Mouse (Mus musculus) embryonic fibroblast, embryonic 13.5 days (primary cell): ENCODE data around the gene 2610528J11Rik. TPM values are rescaled to one million over a fixed set of nuclear protein-coding genes. Genes with fewer than 3 reads are reported as not detected.
"Not testable (repeated sequence)": the region's sequence is repeated elsewhere in the genome, so short reads cannot be mapped to it uniquely, and the experiment has no call there.

Experiments
- H3K27ac ChIP-seq: 2 replicates; pipeline ENCODE4 v1.5.1; 2012; ENCODE audit warnings: low read length, control low read depth, inconsistent platforms; ENCODE audit not compliant: insufficient read depth
- H3K4me1 ChIP-seq: 2 replicates; pipeline ENCODE4 v1.6.1; 2011; ENCODE audit warnings: low read length; ENCODE audit not compliant: control insufficient read depth, insufficient read depth
- H3K4me3 ChIP-seq: 2 replicates; pipeline ENCODE4 v1.5.1; 2011; ENCODE audit warnings: mild to moderate bottlenecking, control low read depth, low read length; ENCODE audit not compliant: insufficient read depth
- CTCF ChIP-seq: IDR thresholded peaks from 2 replicates; pipeline ENCODE4 v1.5.1; 2011; ENCODE audit warnings: mild to moderate bottlenecking, control low read depth, low read length, moderate library complexity, borderline replicate concordance; ENCODE audit not compliant: insufficient read depth
- POLR2A ChIP-seq: IDR thresholded peaks from 2 replicates; pipeline ENCODE4 v1.6.1; 2011; ENCODE audit warnings: low read depth, mild to moderate bottlenecking, control low read depth, low read length, moderate library complexity
- polyA plus RNA-seq: library from polyadenylated mRNA; stranded (reverse); fragments of >200 nt; gene quantifications from 2 replicates; pipeline ENCODE4 v1.2.4, GENCODE M21; 2011; ENCODE audit warnings: low read depth; ENCODE audit not compliant: missing spikeins, insufficient read length

The 2610528J11Rik gene
- polyA plus RNA-seq, 1 experiment = not detected

DNA sequence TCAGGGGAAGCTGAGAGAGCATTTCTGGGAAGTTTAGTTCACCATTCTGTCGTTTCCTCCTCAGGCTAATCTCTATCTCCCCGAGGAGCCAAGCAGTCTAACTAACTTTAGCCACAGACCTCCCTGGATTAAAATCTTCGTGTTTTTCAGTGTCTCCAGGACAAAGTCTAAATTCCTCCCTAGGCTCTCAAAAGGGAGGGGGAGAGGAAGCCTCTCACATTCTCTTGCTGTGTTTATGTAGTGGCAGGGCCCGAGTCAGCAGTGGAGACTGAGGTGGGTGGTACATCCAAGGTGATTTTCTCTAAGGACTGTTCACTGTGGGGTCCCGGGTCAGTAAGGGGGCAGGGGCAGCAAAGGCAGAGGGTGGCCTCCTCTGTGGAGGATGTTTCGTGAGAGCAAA lies 11.0 kb downstream of the 2610528J11Rik start:
- Histone ChIP-seq H3K4me3 (no peak overlapping the region), H3K27ac (no peak overlapping the region), H3K4me1 (no peaks in the 10 kb centered on the region)
- TF ChIP-seq POLR2A = no peak
- TF ChIP-seq CTCF = no peak

DNA sequence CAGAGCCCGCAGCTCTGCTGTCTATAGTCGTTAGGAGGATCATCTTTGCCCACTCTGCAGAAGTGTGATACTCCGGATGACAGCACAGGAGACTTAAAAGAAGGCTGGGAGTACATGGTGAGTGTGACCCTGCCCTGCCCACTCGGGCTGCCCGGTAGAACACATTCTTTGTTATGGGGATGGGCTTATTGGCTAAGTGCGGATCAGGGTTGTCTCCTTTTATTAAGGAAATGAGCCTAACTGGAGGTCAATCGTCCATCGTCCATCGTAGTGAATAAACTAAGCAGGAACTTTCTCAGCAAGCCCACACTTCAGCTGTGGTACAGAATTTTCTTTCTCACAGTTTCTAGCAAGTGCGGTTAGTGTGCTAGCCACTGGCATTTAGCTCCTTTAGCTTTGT lies 13.1 kb downstream of the 2610528J11Rik start:
- peaks cover 2% of the 10 kb centered on the region; the same call in 1 of the 2 replicates for H3K4me1 ChIP-seq
- peak overlapping the region; percentile 8; the same call in 1 of the 2 replicates for H3K27ac ChIP-seq
- H3K4me3 ChIP-seq = no peak overlapping the region
- TF ChIP-seq CTCF (no peak), POLR2A (no peak)

DNA sequence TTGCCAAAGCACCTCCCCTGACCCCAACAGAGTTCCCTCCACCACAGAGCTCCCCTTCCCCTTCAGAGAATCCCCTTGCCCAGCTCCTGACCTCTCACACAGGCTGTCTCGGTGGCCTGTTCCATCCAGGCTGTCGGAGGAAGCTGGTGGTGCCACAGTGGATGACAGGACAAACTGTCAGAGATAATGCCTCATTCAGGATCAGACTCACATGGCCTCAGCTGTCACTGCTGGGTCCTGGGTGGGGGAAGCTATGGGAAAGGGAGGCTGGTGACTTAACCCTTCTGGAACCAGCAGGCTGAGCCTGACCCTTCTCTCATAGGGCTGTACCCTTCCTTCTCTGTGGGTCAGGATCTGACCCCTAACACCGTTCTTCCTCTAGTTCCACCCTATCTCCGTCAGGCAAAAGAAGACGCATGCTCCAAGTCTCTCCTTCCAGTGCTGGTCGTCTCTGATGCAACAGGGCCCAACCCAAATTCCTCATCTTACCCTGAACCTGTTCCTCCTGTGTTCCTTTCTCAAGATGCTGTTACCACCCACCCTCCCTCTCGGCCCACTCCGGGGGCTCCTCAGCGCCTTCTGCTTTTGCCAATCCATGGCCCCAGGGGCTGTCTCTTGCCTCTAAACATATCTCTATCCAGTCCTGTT lies 15.8 kb downstream of the 2610528J11Rik start:
- TF ChIP-seq CTCF = no peak
- no peak for TF ChIP-seq POLR2A
- H3K4me3 ChIP-seq = no peak overlapping the region
- H3K4me1 ChIP-seq = peaks cover 2% of the 10 kb centered on the region; the same call in 1 of the 2 replicates
- no peak overlapping the region for H3K27ac ChIP-seq

DNA sequence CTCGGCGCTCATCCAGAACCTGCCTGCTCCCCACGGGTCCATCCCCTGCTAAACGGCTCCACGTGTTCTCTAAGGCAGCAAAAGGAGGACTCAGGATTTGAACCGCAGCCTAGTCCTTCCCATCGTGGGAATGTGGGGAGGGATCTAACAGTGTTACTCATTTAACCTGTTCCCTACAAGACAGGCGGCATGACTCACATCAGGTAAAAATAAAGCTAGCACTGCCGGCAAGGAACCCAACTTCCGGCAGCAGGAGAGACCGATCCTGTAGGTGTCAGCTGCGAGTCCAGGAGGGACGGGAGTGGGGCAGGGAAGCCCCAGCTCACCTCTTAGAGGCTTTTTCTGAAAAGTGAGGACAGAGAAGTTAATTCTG lies 16.3 kb downstream of the 2610528J11Rik start:
- Histone ChIP-seq H3K4me1 (peaks cover 2% of the 10 kb centered on the region; the same call in 1 of the 2 replicates), H3K4me3 (no peak overlapping the region), H3K27ac (no peak overlapping the region)
- TF ChIP-seq POLR2A (no peak), CTCF (no peak)

DNA sequence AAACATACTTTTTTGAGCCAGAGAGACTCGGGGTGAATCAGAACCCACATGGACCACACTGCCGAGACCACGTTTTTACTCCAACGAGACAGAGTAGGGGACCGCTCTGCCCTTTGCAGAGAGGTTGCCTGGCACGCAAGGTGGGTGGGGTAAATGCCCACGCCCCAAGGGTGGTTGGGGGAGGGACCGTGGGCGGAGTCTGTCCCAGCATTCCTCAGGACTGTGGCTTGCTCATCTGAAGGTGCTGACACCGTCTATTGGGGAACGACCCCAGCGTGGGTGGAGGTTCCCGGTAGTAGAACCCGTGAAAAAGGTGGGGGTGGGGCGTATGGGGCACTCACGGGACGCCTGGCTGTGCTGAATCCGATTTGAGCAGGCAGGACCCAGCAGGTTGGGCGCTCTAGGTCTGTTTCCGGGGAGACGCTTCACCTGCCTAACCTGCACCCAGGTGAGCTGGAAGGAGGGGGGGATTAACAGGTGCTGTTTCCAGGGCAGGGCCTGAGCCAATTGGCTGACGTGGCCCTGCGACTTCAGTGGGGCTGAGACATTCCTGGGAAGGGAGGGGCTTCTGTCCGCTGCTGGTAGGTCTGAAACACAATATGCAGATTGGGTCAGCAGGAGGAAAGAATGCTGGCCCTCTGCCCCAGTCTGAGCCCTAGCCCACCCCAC lies 16.9 kb downstream of the 2610528J11Rik start, which contains the start of gene Tmem125:
Tmem125 (minus strand) TSS at position 453 of the 669 bp plus-strand sequence.
- H3K4me3 ChIP-seq = no peak within 1 kb of the TSS
- H3K27ac ChIP-seq = no peak within 1 kb of the TSS
- peaks cover 2% of the 10 kb centered on the region; the same call in 1 of the 2 replicates for H3K4me1 ChIP-seq
- TF ChIP-seq CTCF = no peak
- TF ChIP-seq POLR2A = no peak

DNA sequence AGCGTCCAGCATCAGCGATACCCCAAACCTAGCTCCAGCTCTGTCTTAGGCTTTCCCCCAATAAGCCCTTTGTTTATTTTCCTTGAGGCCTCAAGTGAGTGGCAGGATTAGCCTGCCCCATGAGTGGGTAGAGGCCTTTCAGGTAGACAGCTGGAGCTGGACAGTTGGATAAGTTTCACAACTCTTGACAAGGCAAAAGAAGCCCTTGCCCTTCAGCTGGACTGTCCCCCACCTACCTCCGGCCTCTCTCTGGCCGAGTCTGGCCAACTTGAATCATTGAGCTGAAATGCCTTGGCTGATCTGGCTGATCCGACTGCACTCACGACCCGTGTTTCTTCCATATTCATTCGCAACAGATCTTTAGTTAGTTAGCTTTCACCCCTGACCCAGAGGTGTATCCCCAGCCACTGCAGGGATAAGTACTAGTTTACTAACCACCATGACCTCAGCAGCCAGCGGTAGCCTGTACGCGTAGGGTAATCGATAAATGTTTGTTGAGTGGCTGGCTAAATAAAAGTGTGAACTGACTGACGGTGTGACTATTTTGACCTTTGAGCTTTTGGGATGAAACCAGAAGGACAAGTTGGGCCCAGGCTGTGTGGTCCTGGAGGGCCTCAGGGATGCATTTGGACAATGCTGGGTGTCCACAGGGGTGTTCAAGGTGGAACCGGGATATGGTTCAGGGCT lies 17.8 kb downstream of the 2610528J11Rik start:
- Histone ChIP-seq H3K4me3 (no peak overlapping the region), H3K27ac (no peak overlapping the region), H3K4me1 (peaks cover 2% of the 10 kb centered on the region; the same call in 1 of the 2 replicates)
- TF ChIP-seq POLR2A (no peak), CTCF (no peak)

DNA sequence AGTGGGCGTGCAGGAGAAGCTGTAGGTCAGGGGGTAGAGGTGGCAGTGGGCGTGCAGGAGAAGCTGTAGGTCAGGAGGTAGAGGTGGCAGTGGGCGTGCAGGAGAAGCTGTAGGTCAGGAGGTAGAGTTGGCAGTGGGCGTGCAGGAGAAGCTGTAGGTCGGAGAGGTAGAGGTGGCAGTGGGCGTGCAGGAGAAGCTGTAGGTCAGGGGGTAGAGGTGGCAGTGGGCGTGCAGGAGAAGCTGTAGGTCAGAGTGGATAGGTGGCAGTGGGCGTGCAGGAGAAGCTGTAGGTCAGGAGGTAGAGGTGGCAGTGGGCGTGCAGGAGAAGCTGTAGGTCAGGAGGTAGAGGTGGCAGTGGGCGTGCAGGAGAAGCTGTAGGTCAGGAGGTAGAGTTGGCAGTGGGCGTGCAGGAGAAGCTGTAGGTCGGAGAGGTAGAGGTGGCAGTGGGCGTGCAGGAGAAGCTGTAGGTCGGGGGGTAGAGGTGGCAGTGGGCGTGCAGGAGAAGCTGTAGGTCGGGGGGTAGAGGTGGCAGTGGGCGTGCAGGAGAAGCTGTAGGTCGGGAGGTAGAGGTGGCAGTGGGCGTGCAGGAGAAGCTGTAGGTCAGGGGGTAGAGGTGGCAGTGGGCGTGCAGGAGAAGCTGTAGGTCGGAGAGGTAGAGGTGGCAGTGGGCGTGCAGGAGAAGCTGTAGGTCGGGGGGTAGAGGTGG lies 20.8 kb downstream of the 2610528J11Rik start:
- H3K4me3 ChIP-seq, H3K4me1 ChIP-seq, H3K27ac ChIP-seq: not testable (repeated sequence)

DNA sequence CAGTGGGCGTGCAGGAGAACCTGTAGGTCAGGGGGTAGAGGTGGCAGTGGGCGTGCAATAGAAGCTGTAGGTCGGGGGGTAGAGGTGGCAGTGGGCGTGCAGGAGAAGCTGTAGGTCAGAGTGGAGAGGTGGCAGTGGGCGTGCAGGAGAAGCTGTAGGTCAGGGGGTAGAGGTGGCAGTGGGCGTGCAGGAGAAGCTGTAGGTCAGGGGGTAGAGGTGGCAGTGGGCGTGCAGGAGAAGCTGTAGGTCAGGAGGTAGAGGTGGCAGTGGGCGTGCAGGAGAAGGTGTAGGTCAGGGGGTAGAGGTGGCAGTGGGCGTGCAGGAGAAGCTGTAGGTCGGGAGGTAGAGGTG lies 21.3 kb downstream of the 2610528J11Rik start:
- H3K27ac ChIP-seq, H3K4me3 ChIP-seq, H3K4me1 ChIP-seq: not testable (repeated sequence)

DNA sequence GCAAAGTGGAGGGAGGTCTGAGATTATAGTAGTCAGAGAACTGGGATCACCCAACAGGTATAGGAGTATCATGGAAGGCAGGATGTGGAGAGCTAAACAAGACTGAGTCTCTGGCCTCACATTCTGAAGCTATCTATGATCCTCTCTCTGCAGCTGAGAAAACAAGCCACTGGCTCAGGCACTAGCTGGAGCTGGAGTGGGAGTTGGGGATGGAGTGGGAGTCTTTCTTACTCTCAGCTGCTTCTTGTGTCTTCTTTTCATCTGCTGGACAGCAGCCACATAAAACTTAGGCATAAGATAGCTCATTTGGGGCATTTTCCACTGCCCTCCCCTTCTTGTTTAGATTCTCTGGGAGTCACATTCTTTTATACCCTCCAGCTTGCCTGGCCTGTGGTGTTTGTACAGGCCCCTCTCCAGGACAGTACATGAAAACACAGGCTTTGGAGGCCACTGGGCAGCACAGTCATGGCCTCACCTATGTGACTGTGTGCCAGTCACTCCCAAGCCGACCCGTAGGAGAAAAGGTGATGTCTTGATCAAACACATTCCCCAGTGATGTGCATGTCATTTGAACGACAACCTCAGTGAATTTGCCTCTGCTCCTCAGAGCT lies 26.3 kb downstream of the 2610528J11Rik start:
- no peak overlapping the region for H3K27ac ChIP-seq
- H3K4me3 ChIP-seq = no peak overlapping the region
- H3K4me1 ChIP-seq = no peaks in the 10 kb centered on the region
- no peak for TF ChIP-seq CTCF
- TF ChIP-seq POLR2A = no peak
